Mouse (Mus musculus) neural tube, embryonic 15.5 days (tissue): ENCODE measurements around the gene Gm21118. TPM values are rescaled to one million over a fixed set of nuclear protein-coding genes. Genes with fewer than 3 reads are reported as not detected.
"Not testable (repeated sequence)": the region's sequence is repeated elsewhere in the genome, so short reads cannot be mapped to it uniquely, and the experiment has no call there.

Experiments
- ATAC-seq: fragments of 200-750 bp; cut with Nextera tagmentation; 2 replicates; pipeline ENCODE4 v1.8.0; 2017; ENCODE audit warnings: mild to moderate bottlenecking, moderate TSS enrichment, moderate library complexity; ENCODE audit not compliant: low FRiP score
- H3K27ac ChIP-seq: fragments of 300-500 bp; sonication (generic); replicated peaks from 2 replicates; pipeline ENCODE4 v1.5.1; 2015; ENCODE audit warnings: mild to moderate bottlenecking, inconsistent platforms
- H3K27me3 ChIP-seq: fragments of 300-500 bp; sonication (generic); replicated peaks from 2 replicates; pipeline ENCODE4 v1.6.1; 2015; ENCODE audit warnings: inconsistent platforms
- H3K36me3 ChIP-seq: fragments of 300-500 bp; sonication (generic); 2 replicates; pipeline ENCODE4 v1.6.1; 2015; ENCODE audit warnings: inconsistent platforms
- H3K4me1 ChIP-seq: fragments of 300-500 bp; sonication (generic); 2 replicates; pipeline ENCODE4 v1.6.1; 2015; ENCODE audit warnings: inconsistent platforms
- H3K4me2 ChIP-seq: fragments of 300-500 bp; sonication (generic); 2 replicates; pipeline ENCODE4 v1.6.1; 2015; ENCODE audit warnings: inconsistent platforms, mild to moderate bottlenecking, moderate library complexity
- H3K4me3 ChIP-seq: fragments of 300-500 bp; sonication (generic); replicated peaks from 2 replicates; pipeline ENCODE4 v1.5.1; 2015; ENCODE audit warnings: mild to moderate bottlenecking, inconsistent platforms
- H3K9ac ChIP-seq: fragments of 300-500 bp; sonication (generic); replicated peaks from 2 replicates; pipeline ENCODE4 v1.6.1; 2015; ENCODE audit warnings: mild to moderate bottlenecking, inconsistent platforms
- H3K9me3 ChIP-seq: fragments of 300-500 bp; sonication (generic); replicated peaks from 2 replicates; pipeline ENCODE4 v1.6.1; 2016; ENCODE audit warnings: inconsistent platforms
- WGBS: fragments of 180-500 bp; shearing (Covaris S2); methylation state at CpG from one replicate; pipeline ENCODE4 v1.1.7; 2015; ENCODE audit warnings: mixed read lengths; 5-methylcytosine and 5-hydroxymethylcytosine counted together
- polyA plus RNA-seq: library from polyadenylated mRNA; unstranded; fragments of >200 nt; fragmentation: Nextera tagmentation; extraction: Ambion mirVana; gene quantifications from 2 replicates; pipeline ENCODE4 v1.2.1, GENCODE M21; 2015

The Gm21118 gene
- polyA plus RNA-seq = not detected in 2 replicates

GRCm38 (mm10) chrY:70273542-70273941 lies at the start of gene Gm21118:
Gene Gm21118 (minus strand): TSS chrY:70273642.
- not testable (repeated sequence) for H3K4me1 ChIP-seq
- WGBS = no CpG with 5 or more reads among the region's 4 CpGs

GRCm38 (mm10) chrY:70303187-70303586 lies 29.7 kb upstream of the Gm21118 start, which contains the start of the genes Gm29423 and Gm29644:
Gene Gm29423 (minus strand): TSS chrY:70303287.
Gene Gm29644 (minus strand): TSS chrY:70303343.
- no CpG with 5 or more reads among the region's 2 CpGs for WGBS
- not testable (repeated sequence) for H3K4me2 ChIP-seq, H3K27me3 ChIP-seq, H3K9ac ChIP-seq, H3K9me3 ChIP-seq, H3K4me1 ChIP-seq, H3K4me3 ChIP-seq, ATAC-seq, H3K27ac ChIP-seq, H3K36me3 ChIP-seq

More at GRCm38 (mm10) chrY:70273542-70273941, at the start of gene Gm21118:
- ATAC-seq, H3K27me3 ChIP-seq, H3K4me3 ChIP-seq, H3K9me3 ChIP-seq, H3K27ac ChIP-seq, H3K9ac ChIP-seq, H3K36me3 ChIP-seq, H3K4me2 ChIP-seq: not testable (repeated sequence)

Other genes with a start within 250 kb of the Gm21118 start
- gene Gm29423, start 29.6 kb upstream of the Gm21118 start, polyA plus RNA-seq = not detected in 2 replicates
- not detected in 2 replicates for gene Gm29644, start 29.7 kb upstream of the Gm21118 start, polyA plus RNA-seq
- gene Gm20888, start 168.2 kb upstream of the Gm21118 start, polyA plus RNA-seq = not detected in 2 replicates